Mouse (Mus musculus) G1E (cell line): ENCODE measurements at regions not wholly inside any gene's neighbourhood (a gene's known extent, or its start where the extent isn't known, plus 50 kb on each side); places are given as distances from the start of the nearest gene placed in this dataset.

ENCODE experiments used
- CTCF ChIP-seq: IDR thresholded peaks from 2 replicates; pipeline ENCODE4 v1.5.1; 2012; ENCODE audit warnings: low read depth, low read length, inconsistent platforms, mixed read lengths
- GATA1 ChIP-seq: IDR thresholded peaks from 2 replicates; pipeline ENCODE4 v1.6.1; 2012; ENCODE audit warnings: borderline replicate concordance, low read length, inconsistent platforms, mixed read lengths
- GATA2 ChIP-seq: IDR thresholded peaks from 2 replicates; pipeline ENCODE4 v1.6.1; 2012; ENCODE audit warnings: low read depth, low read length, inconsistent platforms, borderline replicate concordance
- POLR2AphosphoS5 ChIP-seq: IDR thresholded peaks from 2 replicates; pipeline ENCODE4 v1.6.1; 2012; ENCODE audit warnings: low read depth, low read length, inconsistent platforms; ENCODE audit not compliant: insufficient replicate concordance
- TAL1 ChIP-seq: conservative IDR thresholded peaks from 2 replicates; pipeline ENCODE4 v1.6.1; 2012; ENCODE audit warnings: low read depth, low read length, inconsistent platforms, mixed read lengths

DNA sequence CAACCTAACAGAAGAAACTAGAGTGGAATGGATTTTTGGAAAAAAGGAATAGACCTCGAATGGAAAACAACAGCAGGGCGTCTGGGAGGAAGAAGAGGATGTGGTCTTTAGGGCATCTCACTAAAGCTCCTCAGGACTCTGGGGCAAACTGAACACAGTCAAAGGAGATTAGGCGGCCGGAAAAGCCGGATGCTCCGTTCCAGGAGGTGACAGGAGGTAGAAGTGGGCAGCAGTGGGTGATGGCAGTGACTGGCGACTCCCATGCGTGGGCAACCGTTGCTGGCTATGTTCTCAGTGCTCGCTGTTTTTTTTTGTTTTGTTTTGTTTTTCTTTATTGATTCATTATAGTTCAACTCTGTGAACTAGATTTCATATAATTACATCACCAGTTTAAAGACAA is 228.8 kb upstream of the Klf3 start:
- TF ChIP-seq CTCF (no peak), POLR2AphosphoS5 (no peak), TAL1 (no peak), GATA1 (no peak), GATA2 (no peak)
